Mouse (Mus musculus) neural tube, embryonic 11.5 days (tissue): ENCODE measurements around the gene Impad1. TPM values are rescaled to one million over a fixed set of nuclear protein-coding genes. Genes with fewer than 3 reads are reported as not detected.

Source experiments
- ATAC-seq: fragments of 200-750 bp; cut with Nextera tagmentation; 2 replicates; pipeline ENCODE4 v1.8.0; 2017; ENCODE audit warnings: moderate number of reproducible peaks, mild to moderate bottlenecking, moderate TSS enrichment, moderate library complexity; ENCODE audit not compliant: insufficient read depth, low FRiP score, low TSS enrichment
- DNase-seq: peaks from one replicate; pipeline ENCODE4 v3.0.0-alpha.2; 2015; ENCODE audit warnings: low spot score
- H3K27ac ChIP-seq: fragments of 300-500 bp; sonication (generic); 2 replicates; pipeline ENCODE4 v1.5.1; 2014; ENCODE audit warnings: low read depth, mild to moderate bottlenecking, low read length
- H3K27me3 ChIP-seq: fragments of 300-500 bp; sonication (generic); 2 replicates; pipeline ENCODE4 v1.6.1; 2014; ENCODE audit warnings: mild to moderate bottlenecking, low read length, mixed read lengths; ENCODE audit not compliant: control insufficient read depth, insufficient read depth
- H3K36me3 ChIP-seq: fragments of 300-500 bp; sonication (generic); 2 replicates; pipeline ENCODE4 v1.6.1; 2014; ENCODE audit warnings: mild to moderate bottlenecking, low read length, moderate library complexity, mixed read lengths; ENCODE audit not compliant: control insufficient read depth, insufficient read depth
- H3K4me1 ChIP-seq: fragments of 300-500 bp; sonication (generic); 2 replicates; pipeline ENCODE4 v1.6.1; 2014; ENCODE audit warnings: low read length, mixed read lengths; ENCODE audit not compliant: control insufficient read depth, insufficient read depth
- H3K4me2 ChIP-seq: fragments of 300-500 bp; sonication (generic); 2 replicates; pipeline ENCODE4 v1.6.1; 2014; ENCODE audit warnings: low read depth, mild to moderate bottlenecking, moderate library complexity
- H3K4me3 ChIP-seq: fragments of 300-500 bp; sonication (generic); 2 replicates; pipeline ENCODE4 v1.5.1; 2014; ENCODE audit warnings: low read depth, low read length
- H3K9ac ChIP-seq: fragments of 300-500 bp; sonication (generic); 2 replicates; pipeline ENCODE4 v1.6.1; 2014; ENCODE audit warnings: mild to moderate bottlenecking, low read length
- H3K9me3 ChIP-seq: fragments of 300-500 bp; sonication (generic); 2 replicates; pipeline ENCODE4 v1.6.1; 2016; ENCODE audit warnings: low read length; ENCODE audit not compliant: control insufficient read depth
- WGBS: fragments of 180-500 bp; shearing (Covaris S2); extraction: QIAGEN DNeasy Blood & Tissue Kit; methylation state at CpG from one replicate; pipeline ENCODE4 v1.1.7; 2014; 5-methylcytosine and 5-hydroxymethylcytosine counted together
- polyA plus RNA-seq: library from polyadenylated mRNA; unstranded; fragments of >200 nt; fragmentation: Nextera tagmentation; extraction: Ambion mirVana; gene quantifications from 2 replicates; pipeline ENCODE4 v1.2.1, GENCODE M21; 2014

The Impad1 gene
- polyA plus RNA-seq, 1 experiment from 2014 or later: 40.0 TPM

DNA sequence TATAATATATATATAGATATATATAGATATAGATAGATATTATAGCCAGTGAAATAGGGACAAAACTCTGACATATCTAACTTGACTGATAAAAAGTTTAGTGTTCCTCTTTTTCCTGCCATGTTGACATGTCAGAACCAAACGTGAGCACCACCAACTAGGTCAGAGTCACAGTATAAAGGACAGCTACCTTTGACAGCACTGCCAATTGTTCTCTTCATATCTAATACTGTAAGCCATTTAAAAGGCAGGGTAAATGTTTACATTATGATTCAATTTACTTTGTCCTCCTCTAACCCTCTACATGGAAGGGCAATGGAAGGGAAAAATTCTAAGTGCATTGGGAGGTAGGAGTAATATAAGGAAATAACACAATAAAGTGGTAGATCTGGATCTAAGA lies 8.8 kb downstream of the Impad1 start:
- WGBS: 84% methylated on average over 1 of the region's 1 CpGs

DNA sequence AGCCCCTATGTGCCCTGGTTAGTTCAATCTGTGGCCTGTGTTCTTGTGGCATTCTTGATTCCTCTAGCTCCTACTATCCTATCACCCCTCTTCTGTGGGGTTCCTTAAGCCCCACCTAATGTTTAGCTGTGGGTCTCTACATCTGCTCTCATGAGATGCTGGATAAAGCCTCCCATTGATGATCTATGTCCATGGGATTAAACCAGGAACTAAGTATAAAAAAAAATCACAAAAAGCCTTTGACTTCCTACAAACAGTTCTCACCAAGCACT lies 9.5 kb downstream of the Impad1 start:
- ATAC-seq (no peak), DNase-seq (no peak)
- Histone ChIP-seq H3K27me3 (no peaks in the 10 kb centered on the region), H3K9ac (no peak overlapping the region), H3K4me2 (no peak overlapping the region), H3K9me3 (no peaks in the 10 kb centered on the region), H3K4me1 (no peaks in the 10 kb centered on the region), H3K36me3 (no peaks in the 10 kb centered on the region), H3K4me3 (no peak overlapping the region), H3K27ac (no peak overlapping the region)

More for the DNA sequence above, 8.8 kb downstream of the Impad1 start:
- Histone ChIP-seq H3K9ac (no peak overlapping the region), H3K27ac (no peak overlapping the region), H3K9me3 (no peaks in the 10 kb centered on the region), H3K4me1 (no peaks in the 10 kb centered on the region), H3K36me3 (no peaks in the 10 kb centered on the region), H3K4me2 (no peak overlapping the region), H3K4me3 (no peak overlapping the region), H3K27me3 (no peaks in the 10 kb centered on the region)
- ATAC-seq (no peak), DNase-seq (no peak)

DNA sequence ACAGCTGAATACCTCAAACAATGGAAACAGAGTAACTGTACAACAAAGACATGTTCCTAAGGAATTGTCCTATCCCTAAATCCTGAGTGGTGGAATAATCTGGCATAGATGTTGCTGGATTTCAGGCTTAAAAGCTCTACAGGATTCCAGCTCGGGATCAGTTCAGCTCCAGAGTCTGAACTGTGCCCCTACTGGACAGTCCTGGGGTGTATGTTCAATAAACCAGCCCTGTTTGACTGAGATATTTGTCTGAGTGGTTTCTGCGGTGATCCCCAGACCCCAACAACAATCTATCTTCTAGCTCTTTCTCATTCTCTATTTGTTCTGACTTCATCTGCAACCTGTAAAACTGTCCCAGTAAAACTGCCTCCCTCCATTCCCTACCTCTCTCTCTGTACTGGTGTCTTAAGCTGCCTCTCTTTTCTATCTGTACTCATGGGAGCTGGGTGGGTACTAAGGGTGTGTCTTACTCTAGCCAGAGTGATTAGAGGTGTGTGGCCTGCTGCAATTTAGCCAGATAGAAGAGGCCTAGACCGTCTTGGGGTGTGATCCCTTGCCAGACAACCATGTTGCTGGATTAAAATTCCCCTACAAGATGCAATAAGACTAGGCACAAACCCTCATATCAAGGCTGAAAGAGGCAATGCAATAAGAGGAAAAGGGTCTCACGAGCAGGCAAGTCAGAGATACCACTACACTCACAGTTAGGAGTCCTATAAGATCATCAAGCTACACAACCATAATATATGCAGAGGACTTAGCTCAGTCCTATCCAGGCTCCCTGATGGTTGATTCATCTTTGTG lies 10.1 kb downstream of the Impad1 start:
- no peak overlapping the region for H3K4me2 ChIP-seq
- H3K9me3 ChIP-seq: no peaks in the 10 kb centered on the region
- H3K27me3 ChIP-seq: no peaks in the 10 kb centered on the region
- WGBS: 94% methylated on average over 4 of the region's 4 CpGs
- DNase-seq (no peak), ATAC-seq (no peak)
- no peak overlapping the region for H3K4me3 ChIP-seq
- H3K36me3 ChIP-seq: no peaks in the 10 kb centered on the region
- no peak overlapping the region for H3K9ac ChIP-seq
- no peak overlapping the region for H3K27ac ChIP-seq
- no peaks in the 10 kb centered on the region for H3K4me1 ChIP-seq

DNA sequence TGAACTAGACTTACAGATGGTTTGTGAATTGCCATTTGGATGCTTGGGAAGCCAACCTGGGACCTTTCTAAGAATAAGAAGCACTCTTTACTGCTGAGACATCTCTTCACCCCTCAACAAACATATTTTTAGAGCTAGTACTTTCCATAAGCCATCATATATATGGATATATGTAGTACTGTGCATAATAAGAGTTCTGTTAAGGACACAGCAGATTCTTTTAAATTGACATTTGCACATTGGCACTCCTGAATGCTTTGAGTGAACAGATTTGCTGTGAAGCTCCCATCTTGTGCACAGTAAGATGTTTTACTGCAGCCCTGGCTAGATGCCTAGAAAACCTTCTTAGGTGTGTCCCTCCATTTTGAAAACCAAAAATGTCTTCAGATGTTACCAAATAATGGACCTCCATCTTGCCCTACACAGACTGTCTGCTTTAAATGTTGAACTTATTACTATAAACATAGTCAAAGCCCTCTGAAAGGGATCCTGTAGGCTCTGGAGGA lies 13.8 kb downstream of the Impad1 start:
- ATAC-seq: no peak
- H3K36me3 ChIP-seq: no peaks in the 10 kb centered on the region
- H3K9ac ChIP-seq: no peak overlapping the region
- H3K4me1 ChIP-seq: no peaks in the 10 kb centered on the region
- H3K4me3 ChIP-seq: no peak overlapping the region
- no peak overlapping the region for H3K4me2 ChIP-seq
- no peak for DNase-seq
- no peaks in the 10 kb centered on the region for H3K9me3 ChIP-seq
- H3K27ac ChIP-seq: no peak overlapping the region
- no peaks in the 10 kb centered on the region for H3K27me3 ChIP-seq

DNA sequence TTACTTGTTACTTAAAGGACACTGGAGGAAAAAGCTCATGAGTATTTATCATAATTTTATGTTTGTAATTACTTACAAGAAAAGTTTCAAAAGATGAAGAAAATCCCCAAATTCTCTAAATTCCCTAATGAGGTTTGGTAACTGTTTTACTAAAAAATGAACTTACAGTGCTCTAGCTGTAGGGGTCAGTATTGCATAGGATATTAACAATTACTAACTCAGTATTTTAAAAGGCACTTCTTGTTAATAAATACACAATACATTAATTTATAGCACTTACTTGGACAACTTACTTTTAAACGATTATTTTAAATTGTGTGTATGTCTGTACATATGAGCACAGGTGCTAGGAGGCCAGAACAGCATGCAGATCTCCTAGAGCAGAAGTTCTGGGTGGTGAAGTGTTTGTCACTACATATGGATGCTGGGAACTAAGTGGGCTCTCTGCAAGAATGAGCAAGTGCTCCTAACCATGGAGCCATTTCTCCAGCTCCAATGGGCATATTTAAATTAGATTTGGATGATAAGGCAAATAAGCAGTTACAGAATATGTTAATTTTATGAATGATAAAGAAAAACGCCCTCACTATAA lies 21.5 kb downstream of the Impad1 start:
- DNase-seq (no peak), ATAC-seq (no peak)
- H3K27ac ChIP-seq: no peak overlapping the region
- H3K9ac ChIP-seq: no peak overlapping the region
- no peaks in the 10 kb centered on the region for H3K36me3 ChIP-seq
- H3K4me1 ChIP-seq: no peaks in the 10 kb centered on the region
- no peak overlapping the region for H3K4me3 ChIP-seq
- H3K27me3 ChIP-seq: no peaks in the 10 kb centered on the region
- no peak overlapping the region for H3K4me2 ChIP-seq
- 82% methylated on average over 2 of the region's 2 CpGs for WGBS
- no peaks in the 10 kb centered on the region for H3K9me3 ChIP-seq

DNA sequence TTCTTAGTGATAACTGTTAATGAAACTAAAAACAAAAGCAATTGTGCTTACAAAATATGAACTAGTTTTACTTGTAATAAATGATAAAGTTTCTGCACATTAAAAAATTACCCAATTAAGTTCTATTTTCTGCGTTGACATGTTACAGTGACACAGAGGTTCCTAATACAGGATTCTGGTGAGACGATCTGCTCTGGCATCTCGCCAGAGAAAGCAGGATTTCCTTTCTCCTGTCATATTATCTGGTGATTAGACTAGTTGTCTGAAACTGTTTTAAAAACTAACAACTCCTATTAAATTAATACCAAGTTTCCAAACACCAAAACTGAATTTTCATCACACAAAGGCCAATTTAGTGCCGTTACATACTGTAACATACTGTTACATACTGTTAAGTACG lies 27.3 kb downstream of the Impad1 start:
- no peak for ATAC-seq
- Histone ChIP-seq H3K36me3 (no peaks in the 10 kb centered on the region; the same call in 1 of the 2 replicates), H3K4me2 (no peak overlapping the region), H3K9ac (no peak overlapping the region), H3K27me3 (no peaks in the 10 kb centered on the region), H3K4me3 (no peak overlapping the region), H3K27ac (no peak overlapping the region), H3K4me1 (no peaks in the 10 kb centered on the region), H3K9me3 (no peaks in the 10 kb centered on the region)
- DNase-seq: no peak
- 88% methylated on average over 5 of the region's 5 CpGs for WGBS

DNA sequence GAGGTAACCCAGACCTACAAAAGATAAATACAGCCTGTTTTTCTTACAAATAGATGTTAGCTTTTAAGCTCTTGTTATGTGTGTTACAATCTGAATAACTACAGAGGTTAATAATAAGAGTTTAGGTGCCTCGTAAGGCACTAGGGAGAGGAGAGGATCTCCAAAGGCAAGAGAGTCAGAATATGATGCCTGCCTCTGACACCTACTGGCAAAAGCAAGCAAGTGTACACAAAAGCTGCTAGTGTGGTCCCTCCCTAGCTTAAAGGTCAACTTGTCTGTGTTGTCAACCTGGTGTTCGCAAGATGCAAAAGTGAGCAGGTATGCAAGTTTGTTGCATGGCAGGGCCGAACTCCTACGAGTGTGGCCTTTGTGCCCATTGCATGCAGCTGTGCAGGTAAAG lies 34.8 kb downstream of the Impad1 start:
- Histone ChIP-seq H3K27ac (no peak overlapping the region), H3K36me3 (no peaks in the 10 kb centered on the region), H3K4me1 (no peaks in the 10 kb centered on the region), H3K4me2 (no peak overlapping the region), H3K27me3 (no peaks in the 10 kb centered on the region), H3K4me3 (no peak overlapping the region), H3K9ac (no peak overlapping the region), H3K9me3 (no peaks in the 10 kb centered on the region)
- no peak for ATAC-seq
- WGBS: 87% methylated on average over 4 of the region's 4 CpGs
- DNase-seq: no peak

DNA sequence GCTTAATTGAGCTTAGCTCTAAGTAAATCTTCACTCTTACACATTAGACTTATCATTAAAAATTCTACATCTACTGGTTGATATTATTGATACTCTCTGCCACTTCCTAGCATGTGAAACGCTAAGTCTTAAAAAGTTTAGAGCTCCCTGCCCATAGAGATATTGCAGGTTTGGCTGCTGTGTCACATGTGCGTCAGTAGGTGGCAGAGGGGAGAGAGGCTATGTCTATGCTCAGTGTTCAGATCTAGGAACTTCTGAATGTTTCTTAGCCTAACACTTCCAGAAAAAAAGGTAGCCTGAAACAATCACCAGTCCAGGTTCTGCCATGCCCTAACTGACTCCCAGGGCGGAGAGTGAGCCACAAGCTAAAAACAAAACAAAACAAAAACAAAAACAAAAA lies 63.7 kb downstream of the Impad1 start:
- 55% methylated on average over 3 of the region's 3 CpGs for WGBS
- Histone ChIP-seq H3K27me3 (no peaks in the 10 kb centered on the region), H3K4me2 (no peak overlapping the region), H3K4me3 (no peak overlapping the region), H3K4me1 (no peaks in the 10 kb centered on the region), H3K9me3 (no peaks in the 10 kb centered on the region), H3K27ac (no peak overlapping the region), H3K9ac (no peak overlapping the region), H3K36me3 (no peaks in the 10 kb centered on the region)
- ATAC-seq (no peak), DNase-seq (no peak)

DNA sequence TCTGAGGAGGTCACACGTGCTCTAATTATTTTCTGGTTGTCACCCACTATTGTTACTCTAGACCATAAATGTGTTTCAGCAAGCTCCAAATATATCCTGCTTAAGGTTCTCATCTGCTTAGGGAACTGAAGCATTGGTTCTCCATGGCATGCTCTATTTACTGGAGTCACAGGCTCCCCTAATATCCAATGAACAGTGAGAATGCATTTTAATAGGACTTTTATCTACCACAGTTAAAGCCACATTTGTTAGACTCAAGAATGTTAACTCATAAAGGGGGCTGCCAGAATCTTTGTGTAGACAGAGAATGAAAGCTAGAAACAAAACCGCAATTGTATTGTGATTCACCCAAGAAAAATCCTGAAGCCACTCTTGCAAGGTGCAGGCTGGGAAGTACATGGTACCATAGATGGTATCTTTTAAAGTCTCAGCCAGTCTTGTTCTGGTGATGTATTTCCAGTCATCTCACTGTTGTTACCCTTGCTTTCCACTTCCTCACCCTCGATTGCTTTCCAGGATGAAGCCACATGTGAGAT lies 66.8 kb downstream of the Impad1 start:
- Histone ChIP-seq H3K4me2 (no peak overlapping the region), H3K36me3 (no peaks in the 10 kb centered on the region), H3K27ac (no peak overlapping the region), H3K9me3 (no peaks in the 10 kb centered on the region), H3K27me3 (no peaks in the 10 kb centered on the region), H3K4me3 (no peak overlapping the region), H3K4me1 (no peaks in the 10 kb centered on the region), H3K9ac (no peak overlapping the region)
- ATAC-seq (no peak), DNase-seq (no peak)
- 74% methylated on average over 3 of the region's 3 CpGs for WGBS
